Mouse (Mus musculus) brain, embryonic 14.5 days (tissue): ENCODE measurements around the gene Klf13.

ENCODE experiments used
- CTCF ChIP-seq: fragments of 200-500 bp; IDR thresholded peaks from 2 replicates; pipeline ENCODE4 v1.5.1; 2012; ENCODE audit warnings: inconsistent platforms, mild to moderate bottlenecking, moderate library complexity, borderline replicate concordance; ENCODE audit not compliant: insufficient read depth, insufficient read length; ENCODE audit errors: extremely low read depth
- POLR2A ChIP-seq: fragments of 200-500 bp; IDR thresholded peaks from 2 replicates; pipeline ENCODE4 v1.6.1; 2012; ENCODE audit warnings: mild to moderate bottlenecking, inconsistent platforms, borderline replicate concordance; ENCODE audit not compliant: poor library complexity, insufficient read depth, insufficient read length, severe bottlenecking; ENCODE audit errors: extremely low read depth

DNA sequence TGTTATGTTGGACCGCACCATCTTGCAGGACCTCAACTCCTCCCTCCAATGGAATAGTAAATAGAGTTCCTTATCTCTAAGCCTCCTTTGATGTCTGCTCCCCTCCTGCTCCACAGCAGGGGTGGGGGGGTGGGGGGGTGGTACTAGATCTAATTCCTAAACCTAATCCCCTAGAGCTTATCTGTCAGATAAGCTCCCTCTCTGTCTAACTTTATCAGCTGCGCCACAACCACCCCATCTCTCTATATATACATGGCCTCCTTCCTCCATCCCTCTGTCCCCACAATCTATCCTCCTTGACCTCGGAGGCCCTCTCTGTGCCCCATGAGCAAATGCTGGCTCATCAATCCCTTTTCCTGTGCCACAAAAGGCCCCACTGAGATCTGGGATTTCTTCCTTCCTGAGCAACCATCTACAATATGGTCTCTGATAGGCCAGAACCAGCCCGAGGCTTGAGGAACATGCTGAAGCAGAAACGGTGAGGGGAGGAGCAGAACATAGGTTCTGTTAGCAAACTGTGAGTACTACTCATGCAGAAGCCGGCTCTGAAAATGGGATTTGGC is 70.3 kb downstream of the Klf13 start:
- TF ChIP-seq CTCF = no peak
- TF ChIP-seq POLR2A = no peak
